Mouse (Mus musculus) kidney, adult 2 months (tissue): ENCODE results near the gene Pik3r1. TPM values are rescaled to one million over a fixed set of nuclear protein-coding genes. Genes with fewer than 3 reads are reported as not detected.

Experiments used
- DNase-seq: peaks from one replicate; pipeline ENCODE4 v3.0.0; 2021
- H3K27ac ChIP-seq: fragments of 200-500 bp; 2 replicates; pipeline ENCODE4 v1.5.1; 2012; ENCODE audit warnings: low read depth, low read length, control low read depth, inconsistent platforms; ENCODE audit not compliant: insufficient read depth
- H3K27me3 ChIP-seq: fragments of 200-500 bp; replicated peaks from 2 replicates; pipeline ENCODE4 v1.6.1; 2012; ENCODE audit warnings: mild to moderate bottlenecking, moderate library complexity, low read length, inconsistent platforms; ENCODE audit not compliant: control insufficient read depth, insufficient read depth
- H3K36me3 ChIP-seq: fragments of 200-500 bp; 2 replicates; pipeline ENCODE4 v1.6.1; 2012; ENCODE audit warnings: mild to moderate bottlenecking, moderate library complexity, low read length, inconsistent platforms; ENCODE audit not compliant: control insufficient read depth, insufficient read depth
- H3K4me1 ChIP-seq: fragments of 200-500 bp; 2 replicates; pipeline ENCODE4 v1.6.1; 2011; ENCODE audit warnings: low read length; ENCODE audit not compliant: control insufficient read depth, insufficient read depth
- H3K4me3 ChIP-seq: fragments of 200-500 bp; 2 replicates; pipeline ENCODE4 v1.5.1; 2011; ENCODE audit warnings: mild to moderate bottlenecking, low read depth, low read length, control low read depth; ENCODE audit not compliant: insufficient read depth
- CTCF ChIP-seq: fragments of 200-500 bp; conservative IDR thresholded peaks from 2 replicates; pipeline ENCODE4 v1.5.1; 2011; ENCODE audit warnings: low read depth, mild to moderate bottlenecking, control low read depth, low read length, moderate library complexity, mixed read lengths; ENCODE audit not compliant: insufficient read depth, insufficient read length
- POLR2A ChIP-seq: fragments of 200-500 bp; IDR thresholded peaks from one replicate; pipeline ENCODE4 v1.6.1; 2011; ENCODE audit warnings: low read depth, low read length, control low read depth
- WGBS: fragments of 180-500 bp; shearing (Covaris S2); methylation state at CpG from one replicate; pipeline ENCODE4 v1.1.7; 2018; 5-methylcytosine and 5-hydroxymethylcytosine counted together
- polyA plus RNA-seq: library from polyadenylated mRNA; depleted of rRNA; stranded (reverse); fragments of >200 nt; gene quantifications from 2 replicates; pipeline ENCODE4 v1.2.3, GENCODE M21; 2012

Gene Pik3r1
- polyA plus RNA-seq, 1 experiment = 21.2 TPM

GRCm38 (mm10) chr13:101801372-101802186 is 33.6 kb upstream of the Pik3r1 start:
- H3K4me1 ChIP-seq = no peaks in the 10 kb centered on the region
- no peaks in the 10 kb centered on the region for H3K36me3 ChIP-seq
- peak overlapping the region; percentile 55; the same call in 1 of the 2 replicates for H3K27ac ChIP-seq
- TF ChIP-seq CTCF (no peak), POLR2A (no peak)
- H3K27me3 ChIP-seq = no peaks in the 10 kb centered on the region
- H3K4me3 ChIP-seq = peak overlapping the region; percentile 67
- WGBS = 2% methylated on average over 41 of the region's 41 CpGs
- DNase-seq = peak; percentile 74

- H3K27ac ChIP-seq = no peak overlapping the region
- H3K4me1 ChIP-seq = no peaks in the 10 kb centered on the region
- 61% methylated on average over 10 of the region's 10 CpGs for WGBS
- H3K4me3 ChIP-seq = peak overlapping the region; percentile 67
- no peaks in the 10 kb centered on the region for H3K27me3 ChIP-seq
- no peaks in the 10 kb centered on the region for H3K36me3 ChIP-seq
- TF ChIP-seq CTCF (no peak), POLR2A (no peak)
- no peak for DNase-seq
These were observed 32.9 kb upstream of the Pik3r1 start for GRCm38 (mm10) chr13:101800833-101801371.

GRCm38 (mm10) chr13:101800021-101800596 is 32.1 kb upstream of the Pik3r1 start:
- 94% methylated on average over 13 of the region's 13 CpGs for WGBS
- H3K36me3 ChIP-seq = no peaks in the 10 kb centered on the region
- no peaks in the 10 kb centered on the region for H3K4me1 ChIP-seq
- TF ChIP-seq POLR2A = no peak
- no peak for TF ChIP-seq CTCF
- H3K27ac ChIP-seq = no peak overlapping the region
- H3K27me3 ChIP-seq = no peaks in the 10 kb centered on the region
- no peak for DNase-seq
- H3K4me3 ChIP-seq = no peak overlapping the region

- TF ChIP-seq CTCF (no peak), POLR2A (no peak)
- Histone ChIP-seq H3K36me3 (no peaks in the 10 kb centered on the region), H3K4me1 (no peaks in the 10 kb centered on the region), H3K4me3 (no peak overlapping the region), H3K27ac (no peak overlapping the region), H3K27me3 (no peaks in the 10 kb centered on the region)
- DNase-seq = no peak
- WGBS = over 99% methylated on average over 2 of the region's 2 CpGs
These were observed 31.3 kb upstream of the Pik3r1 start for GRCm38 (mm10) chr13:101799318-101799717.

DNA sequence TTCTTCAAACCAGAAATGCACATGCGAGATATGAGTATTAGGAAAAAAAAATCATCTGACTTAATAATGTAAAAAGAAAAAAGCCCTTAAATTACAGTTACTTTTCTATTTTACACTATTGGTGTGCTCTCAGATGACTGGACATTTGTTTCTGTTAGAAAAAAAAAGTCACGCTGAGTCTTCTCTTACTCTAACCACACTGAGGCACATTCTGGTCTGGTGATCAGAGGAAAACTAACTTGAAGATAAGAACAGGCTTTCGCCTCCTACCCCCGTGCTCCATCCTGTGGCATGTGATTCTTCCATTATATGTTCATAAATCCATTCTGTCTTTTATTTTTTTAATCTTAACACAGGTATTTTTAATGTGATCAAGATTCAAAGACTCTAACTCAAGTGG is 30.5 kb upstream of the Pik3r1 start:
- Histone ChIP-seq H3K27ac (no peak overlapping the region), H3K36me3 (no peaks in the 10 kb centered on the region), H3K4me1 (no peaks in the 10 kb centered on the region), H3K4me3 (no peak overlapping the region), H3K27me3 (no peaks in the 10 kb centered on the region)
- WGBS = 89% methylated on average over 4 of the region's 4 CpGs
- DNase-seq = no peak
- TF ChIP-seq CTCF = no peak
- TF ChIP-seq POLR2A = no peak

DNA sequence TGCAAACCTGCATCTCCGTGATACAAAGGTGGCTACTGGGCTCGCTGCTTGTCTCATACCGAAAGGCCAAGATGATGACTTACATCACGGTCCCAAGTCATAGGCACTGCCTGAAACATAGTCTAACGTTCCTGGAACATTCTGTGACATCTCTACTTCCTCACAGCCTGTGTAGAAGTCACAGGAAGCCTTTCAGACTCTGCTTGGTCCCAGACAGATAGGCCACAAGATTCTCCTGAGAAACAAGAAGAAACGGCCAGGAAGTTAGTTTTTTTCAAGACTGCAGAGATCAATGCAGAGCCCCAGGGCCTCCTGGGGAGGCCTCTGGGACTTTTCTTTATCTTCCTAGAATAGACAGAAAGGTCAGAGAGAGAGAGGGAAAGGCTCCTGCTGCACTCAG is 29.0 kb upstream of the Pik3r1 start:
- 77% methylated on average over 6 of the region's 6 CpGs for WGBS
- H3K4me3 ChIP-seq = no peak overlapping the region
- no peaks in the 10 kb centered on the region for H3K36me3 ChIP-seq
- no peaks in the 10 kb centered on the region for H3K27me3 ChIP-seq
- H3K4me1 ChIP-seq = no peaks in the 10 kb centered on the region
- no peak overlapping the region for H3K27ac ChIP-seq
- TF ChIP-seq POLR2A (no peak), CTCF (no peak)
- DNase-seq = no peak

GRCm38 (mm10) chr13:101785705-101786104 is 17.7 kb upstream of the Pik3r1 start:
- Histone ChIP-seq H3K36me3 (no peaks in the 10 kb centered on the region), H3K4me1 (no peaks in the 10 kb centered on the region), H3K4me3 (no peak overlapping the region), H3K27ac (no peak overlapping the region), H3K27me3 (no peaks in the 10 kb centered on the region)
- no peak for DNase-seq
- TF ChIP-seq POLR2A = no peak
- no peak for TF ChIP-seq CTCF
- 87% methylated on average over 4 of the region's 4 CpGs for WGBS
